Comparison of ENCODE assay signal across 22 mouse cellular contexts in genomic region chr6:100676461-100676860, GRCm38 (mm10). TPM values are rescaled to one million over a fixed set of nuclear protein-coding genes. Genes with fewer than 3 reads are reported as not detected.
DNase-seq lines count a peak whose midpoint lies in the region; ATAC-seq lines count a peak whose summit lies in the region.
"Had no signal": no experiment of that assay in that cellular context is flagged by ENCODE, and none has a peak within 500 bp of the region (broad histone marks: within the 10 kb centered on the region; RNA-seq: fewer than 3 reads in every experiment).

No protein-coding gene starts in this region.

- no peak overlapping the region for H3K4me2 ChIP-seq in midbrain, embryonic 11.5 days
- H3K4me2 ChIP-seq in midbrain, embryonic 14.5 days (ENCODE audit: low read length) = no peak overlapping the region

- H3K9ac ChIP-seq in midbrain, embryonic 11.5 days (ENCODE audit: low read length) = no peak overlapping the region
- H3K9ac ChIP-seq in midbrain, embryonic 14.5 days (replicated peaks; ENCODE audit: low read length) = no peak overlapping the region

- DNase-seq in heart, embryonic 10.5 days (ENCODE audit: low spot score) = peak; percentile 54
- no peak for DNase-seq in heart, postnatal 36 days
- peak; percentile 51 for DNase-seq in midbrain, embryonic 11.5 days (ENCODE audit: low spot score, missing footprints)
- no peak for DNase-seq in midbrain, embryonic 14.5 days
- peak; percentile 19 for DNase-seq in limb, embryonic 10.5 days (ENCODE audit: low spot score)
- no peak for DNase-seq in cerebellum, adult 9-10 months
- DNase-seq: adrenal gland, adult 2 months; adrenal gland, adult 8-10 months; adrenal gland, postnatal 10 days; adrenal gland, postnatal 14 days; adrenal gland, postnatal 25 days; adrenal gland, postnatal 36 days; B cell, adult 2 months; cerebellum, adult 11 months; cerebellum, adult 11-12 months; cerebellum, adult 18-20 months had no signal

- intact Hi-C loops in heart, postnatal 36 days (cut with DNase I) = no loop called here

- peaks cover 5% of the 10 kb centered on the region; the same call in 1 of the 2 replicates for H3K27me3 ChIP-seq in heart, embryonic 10.5 days (ENCODE audit: insufficient read depth, poor library complexity, severe bottlenecking)
- H3K27me3 ChIP-seq in midbrain, embryonic 11.5 days (ENCODE audit: control insufficient read depth, insufficient read depth, low read length) = no peaks in the 10 kb centered on the region
- no peaks in the 10 kb centered on the region for H3K27me3 ChIP-seq in midbrain, embryonic 14.5 days (ENCODE audit: control insufficient read depth, insufficient read depth, low read length)
- H3K27me3 ChIP-seq in limb, embryonic 10.5 days (ENCODE audit: low read depth, poor library complexity, severe bottlenecking) = peaks cover 6% of the 10 kb centered on the region; the same call in 1 of the 2 replicates
- H3K27me3 ChIP-seq: CH12.LX, Patski had no signal

- H3K36me3 ChIP-seq in heart, embryonic 10.5 days = no peaks in the 10 kb centered on the region
- H3K36me3 ChIP-seq in midbrain, embryonic 11.5 days (ENCODE audit: control insufficient read depth, insufficient read depth, low read length) = no peaks in the 10 kb centered on the region
- no peaks in the 10 kb centered on the region for H3K36me3 ChIP-seq in midbrain, embryonic 14.5 days (ENCODE audit: control insufficient read depth, insufficient read depth, low read length)
- H3K36me3 ChIP-seq in limb, embryonic 10.5 days = no peaks in the 10 kb centered on the region
- H3K36me3 ChIP-seq: G1E had no signal

- no peak overlapping the region for H3K4me3 ChIP-seq in heart, embryonic 10.5 days
- H3K4me3 ChIP-seq in midbrain, embryonic 11.5 days (ENCODE audit: low read depth, low read length) = no peak overlapping the region
- H3K4me3 ChIP-seq in midbrain, embryonic 14.5 days (replicated peaks; ENCODE audit: low read depth, low read length) = no peak overlapping the region
- H3K4me3 ChIP-seq in limb, embryonic 10.5 days = no peak overlapping the region

- no peak overlapping the region for H3K27ac ChIP-seq in heart, embryonic 10.5 days
- H3K27ac ChIP-seq in midbrain, embryonic 11.5 days (ENCODE audit: low read depth, low read length) = no peak overlapping the region
- H3K27ac ChIP-seq in midbrain, embryonic 14.5 days (replicated peaks; ENCODE audit: low read depth, low read length) = no peak overlapping the region
- H3K27ac ChIP-seq in limb, embryonic 10.5 days = no peak overlapping the region

- ATAC-seq in midbrain, embryonic 11.5 days (ENCODE audit: low FRiP score) = no peak
- no peak for ATAC-seq in midbrain, embryonic 14.5 days (ENCODE audit: low FRiP score, low TSS enrichment)
- ATAC-seq: activated CD4-positive, CD25-positive, alpha-beta regulatory T cell, adult 4 months; CD4-positive, CD25-positive, alpha-beta regulatory T cell, adult 4 months; Patski had no signal

- no peaks in the 10 kb centered on the region; the same call in 1 of the 2 replicates for H3K4me1 ChIP-seq in heart, embryonic 10.5 days
- H3K4me1 ChIP-seq in midbrain, embryonic 11.5 days (ENCODE audit: control insufficient read depth, insufficient read depth, low read length) = no peaks in the 10 kb centered on the region; the same call in 1 of the 2 replicates
- no peaks in the 10 kb centered on the region for H3K4me1 ChIP-seq in midbrain, embryonic 14.5 days (ENCODE audit: control insufficient read depth, insufficient read depth, low read length)
- H3K4me1 ChIP-seq in limb, embryonic 10.5 days = peaks cover 2% of the 10 kb centered on the region; the same call in 1 of the 2 replicates

- 86% methylated on average over 6 of the region's 7 CpGs for WGBS in heart, embryonic 10.5 days
- WGBS in midbrain, embryonic 11.5 days = 92% methylated on average over 6 of the region's 7 CpGs
- WGBS in midbrain, embryonic 14.5 days = 89% methylated on average over 7 of the region's 7 CpGs
- WGBS in limb, embryonic 10.5 days = 89% methylated on average over 6 of the region's 7 CpGs

- H3K9me3 ChIP-seq in heart, embryonic 10.5 days = no peaks in the 10 kb centered on the region
- no peaks in the 10 kb centered on the region for H3K9me3 ChIP-seq in midbrain, embryonic 11.5 days (ENCODE audit: control insufficient read depth, low read length)
- H3K9me3 ChIP-seq in midbrain, embryonic 14.5 days (ENCODE audit: control insufficient read depth, low read length) = no peaks in the 10 kb centered on the region
- no peaks in the 10 kb centered on the region for H3K9me3 ChIP-seq in limb, embryonic 10.5 days (replicated peaks)
- H3K9me3 ChIP-seq: G1E had no signal

RNA-seq across cellular contexts. Expression of gene Shq1, which starts 5.5 kb away (rescaled TPM):
- polyA plus RNA-seq in heart, embryonic 10.5 days (2016; fragmentation: Nextera tagmentation; extraction: Ambion mirVana) = 15.4 and 17.8 TPM in 2 replicates
- 1 to 10 TPM; 2.5 to 3.5 TPM for total RNA-seq in heart, postnatal 36 days (2021)
- polyA plus RNA-seq in midbrain, embryonic 11.5 days (2014; fragmentation: Nextera tagmentation; extraction: Ambion mirVana) = 18.0 and 18.9 TPM in 2 replicates
- polyA plus RNA-seq in midbrain, embryonic 14.5 days (2014; fragmentation: Nextera tagmentation; extraction: Ambion mirVana) = 8.5 and 9.6 TPM in 2 replicates
- 21.8 and 22.9 TPM in 2 replicates for polyA plus RNA-seq in limb, embryonic 10.5 days (2016; fragmentation: Nextera tagmentation; extraction: Ambion mirVana)

RNA-seq across cellular contexts. Expression of gene Gxylt2, which starts 28.1 kb away (rescaled TPM):
- polyA plus RNA-seq in heart, embryonic 10.5 days (2016; fragmentation: Nextera tagmentation; extraction: Ambion mirVana) = 0.74 and 1.3 TPM in 2 replicates
- 1 to 10 TPM; 3.1 TPM for total RNA-seq in heart, postnatal 36 days (2021)
- polyA plus RNA-seq in midbrain, embryonic 11.5 days (2014; fragmentation: Nextera tagmentation; extraction: Ambion mirVana) = 3.3 and 3.8 TPM in 2 replicates
- 0.53 and 1.2 TPM in 2 replicates for polyA plus RNA-seq in midbrain, embryonic 14.5 days (2014; fragmentation: Nextera tagmentation; extraction: Ambion mirVana)
- polyA plus RNA-seq in limb, embryonic 10.5 days (2016; fragmentation: Nextera tagmentation; extraction: Ambion mirVana) = 2.4 and 4.4 TPM in 2 replicates
- total RNA-seq: MEL had no signal
- polyA plus RNA-seq: G1E had no signal

Comparison
In these comparisons a context has a peak if more than half of its experiments do, and no peak if none do; other contexts are left out.
1. DNase-seq: peak in heart, embryonic 10.5 days (single experiment), midbrain, embryonic 11.5 days (single experiment) and limb, embryonic 10.5 days (single experiment); none in heart, postnatal 36 days (0 of 2), midbrain, embryonic 14.5 days (single experiment) and cerebellum, adult 9-10 months (single experiment).